Mouse (Mus musculus) G1E (cell line): ENCODE results near the gene Prkcz.

Source experiments
- CTCF ChIP-seq: IDR thresholded peaks from 2 replicates; pipeline ENCODE4 v1.5.1; 2012; ENCODE audit warnings: low read depth, low read length, inconsistent platforms, mixed read lengths
- GATA1 ChIP-seq: IDR thresholded peaks from 2 replicates; pipeline ENCODE4 v1.6.1; 2012; ENCODE audit warnings: borderline replicate concordance, low read length, inconsistent platforms, mixed read lengths
- GATA2 ChIP-seq: IDR thresholded peaks from 2 replicates; pipeline ENCODE4 v1.6.1; 2012; ENCODE audit warnings: low read depth, low read length, inconsistent platforms, borderline replicate concordance
- POLR2AphosphoS5 ChIP-seq: IDR thresholded peaks from 2 replicates; pipeline ENCODE4 v1.6.1; 2012; ENCODE audit warnings: low read depth, low read length, inconsistent platforms; ENCODE audit not compliant: insufficient replicate concordance
- TAL1 ChIP-seq: conservative IDR thresholded peaks from 2 replicates; pipeline ENCODE4 v1.6.1; 2012; ENCODE audit warnings: low read depth, low read length, inconsistent platforms, mixed read lengths

DNA sequence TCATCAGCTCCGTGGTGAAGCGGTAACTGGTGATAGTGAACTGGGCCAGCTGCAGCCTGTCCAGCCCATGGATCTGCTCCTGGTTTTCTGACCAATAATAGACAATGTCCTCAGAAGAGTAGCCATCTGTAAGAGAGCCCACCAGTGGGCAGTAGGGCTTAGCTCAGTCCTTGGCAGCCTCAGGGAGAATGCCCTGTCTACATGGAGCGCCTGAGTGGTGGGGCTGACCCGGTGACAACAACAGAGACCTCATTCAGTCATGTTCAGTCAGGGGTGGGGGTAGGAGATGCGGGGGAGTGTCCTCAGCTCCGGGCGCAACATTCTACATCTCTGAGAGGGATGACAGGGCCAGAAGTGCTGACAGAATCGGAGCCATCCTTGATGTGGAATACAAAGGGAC, 26.0 kb upstream of the Prkcz start:
- TF ChIP-seq CTCF: no peak
- TF ChIP-seq POLR2AphosphoS5: no peak
- TF ChIP-seq GATA1: no peak
- TF ChIP-seq TAL1: no peak
- TF ChIP-seq GATA2: no peak
